Mouse (Mus musculus): Measurements from ENCODE around the gene Blm.
A peak's percentile ranks its signal among the peaks of the same experiment; 100 is the strongest.
"Not testable (repeated sequence)": the region's sequence is repeated elsewhere in the genome, so short reads cannot be mapped to it uniquely, and the experiment has no call there.

The Blm gene

GRCm38 (mm10) chr7:80531087-80531486 lies 3.8 kb downstream of the Blm start:
- DNase-seq, result no peak

- no peak for DNase-seq
Observed at GRCm38 (mm10) chr7:80530646-80531045, 4.3 kb downstream of the Blm start.

DNA sequence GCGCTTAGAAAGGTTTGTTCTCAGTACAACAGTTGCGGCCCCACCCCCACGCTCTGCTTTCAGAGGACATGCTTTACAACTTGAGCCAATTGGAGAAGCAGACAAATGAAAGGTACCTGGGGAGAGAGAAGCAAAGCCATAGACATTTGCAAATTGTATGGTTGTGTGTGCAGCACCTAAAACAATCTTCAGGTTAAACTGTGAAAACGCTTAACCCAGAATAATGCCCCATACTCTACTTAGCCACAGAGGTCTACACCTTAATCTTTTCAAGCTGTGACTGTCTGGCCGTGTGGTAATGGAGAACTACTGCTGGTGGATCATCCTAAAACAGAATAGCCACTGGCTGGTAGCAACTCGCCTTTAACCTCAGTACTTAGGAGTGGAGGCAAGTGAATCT lies 8.2 kb downstream of the Blm start:
- no peak for DNase-seq

GRCm38 (mm10) chr7:80512408-80513085 lies 22.4 kb downstream of the Blm start:
- no peak for DNase-seq

GRCm38 (mm10) chr7:80507697-80508096 lies 27.2 kb downstream of the Blm start:
- DNase-seq, result not testable (repeated sequence)

GRCm38 (mm10) chr7:80506007-80506406 lies 28.9 kb downstream of the Blm start:
- no peak for DNase-seq

- no peak for DNase-seq
Observed at GRCm38 (mm10) chr7:80504920-80505319, 30.0 kb downstream of the Blm start.

GRCm38 (mm10) chr7:80501006-80501405 lies 33.9 kb downstream of the Blm start:
- no peak for DNase-seq

DNA sequence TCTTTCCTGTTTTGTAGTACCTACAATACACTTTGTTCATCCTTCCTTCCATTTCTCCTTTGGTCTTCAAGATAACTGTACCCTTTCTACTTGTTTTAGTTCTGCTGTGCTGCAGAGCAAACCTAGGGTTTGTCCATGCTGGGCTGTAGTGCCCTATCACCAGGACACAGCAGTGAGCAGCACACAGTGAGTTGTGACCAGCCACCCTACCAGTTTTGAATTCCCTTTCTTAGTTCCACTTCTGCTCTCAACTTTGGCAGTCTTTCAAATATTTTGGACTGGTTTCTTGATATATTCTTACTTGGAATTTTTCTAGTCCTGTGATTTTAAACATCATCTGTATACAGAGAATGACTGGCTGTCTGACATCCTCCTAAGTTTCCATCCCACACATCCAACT lies 34.8 kb downstream of the Blm start:
- DNase-seq, result no peak

- no peak for DNase-seq
Observed at GRCm38 (mm10) chr7:80499190-80499962, 35.5 kb downstream of the Blm start.

- DNase-seq, result no peak
Observed at GRCm38 (mm10) chr7:80496656-80497055, 38.3 kb downstream of the Blm start.

GRCm38 (mm10) chr7:80495210-80495609 lies 39.7 kb downstream of the Blm start:
- no peak for DNase-seq

GRCm38 (mm10) chr7:80491995-80492394 lies 42.9 kb downstream of the Blm start:
- DNase-seq, result no peak

- DNase-seq, result no peak
Observed at GRCm38 (mm10) chr7:80491086-80491485, 43.8 kb downstream of the Blm start.

- DNase-seq, result no peak
Observed at GRCm38 (mm10) chr7:80490351-80490750, 44.6 kb downstream of the Blm start.

- DNase-seq, result no peak
Observed at GRCm38 (mm10) chr7:80489445-80489844, 45.5 kb downstream of the Blm start.

DNA sequence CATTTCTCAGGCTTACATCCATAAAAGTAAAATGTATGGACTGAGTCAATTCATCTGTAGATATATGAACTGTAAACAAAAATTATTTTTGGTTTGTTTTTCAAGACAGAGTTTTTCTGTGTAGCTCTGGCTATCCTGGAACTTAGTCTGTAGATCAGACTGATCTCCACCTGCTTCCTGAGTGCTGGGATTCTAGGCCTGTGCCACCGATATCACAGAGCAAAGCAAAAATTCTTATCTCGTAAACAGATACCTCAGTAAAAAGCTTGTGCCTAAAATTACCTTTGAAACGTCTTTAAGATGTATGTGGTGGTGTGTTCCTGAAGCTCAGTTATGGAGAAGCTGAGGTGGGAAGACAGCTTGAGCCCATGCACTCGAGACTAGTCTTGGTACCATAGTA lies 47.7 kb downstream of the Blm start:
- DNase-seq, result no peak

DNA sequence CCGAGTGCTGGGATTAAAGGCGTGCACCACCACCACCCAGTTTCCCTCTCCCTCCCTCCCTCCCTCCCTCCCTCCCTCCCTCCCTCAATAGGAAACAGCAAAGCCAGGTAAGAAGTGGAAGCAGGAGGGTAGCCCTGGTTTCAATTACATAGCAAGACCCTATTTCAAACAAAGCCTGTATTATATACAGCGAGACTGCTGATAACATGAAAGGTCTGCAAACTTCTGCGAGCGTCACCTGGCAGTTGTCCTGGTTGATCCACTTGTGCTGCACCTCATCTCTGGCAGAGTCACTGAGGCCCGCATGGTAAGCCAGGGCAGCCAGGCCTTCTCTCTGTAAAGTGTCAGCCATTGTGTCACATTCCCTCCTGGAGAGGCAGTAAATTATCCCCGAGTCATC lies 54.8 kb downstream of the Blm start:
- no peak for DNase-seq

DNA sequence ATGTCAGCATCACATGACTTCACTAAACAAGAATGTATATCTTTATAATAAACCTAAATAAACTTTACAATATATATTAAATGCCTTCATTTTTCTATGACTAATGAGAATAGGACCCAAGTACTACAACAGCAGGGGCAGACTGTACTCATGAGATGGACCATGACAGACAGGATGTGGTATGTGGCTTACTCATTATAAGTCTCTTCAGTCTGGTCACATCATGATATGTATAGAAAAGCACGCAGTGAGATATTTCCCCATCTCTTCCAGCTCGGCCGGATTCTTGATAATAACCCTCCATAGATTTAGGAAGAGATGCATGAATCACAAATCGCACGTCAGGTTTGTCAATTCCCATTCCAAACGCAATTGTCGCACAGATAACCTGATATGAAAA lies 61.1 kb downstream of the Blm start:
- DNase-seq, result no peak

DNA sequence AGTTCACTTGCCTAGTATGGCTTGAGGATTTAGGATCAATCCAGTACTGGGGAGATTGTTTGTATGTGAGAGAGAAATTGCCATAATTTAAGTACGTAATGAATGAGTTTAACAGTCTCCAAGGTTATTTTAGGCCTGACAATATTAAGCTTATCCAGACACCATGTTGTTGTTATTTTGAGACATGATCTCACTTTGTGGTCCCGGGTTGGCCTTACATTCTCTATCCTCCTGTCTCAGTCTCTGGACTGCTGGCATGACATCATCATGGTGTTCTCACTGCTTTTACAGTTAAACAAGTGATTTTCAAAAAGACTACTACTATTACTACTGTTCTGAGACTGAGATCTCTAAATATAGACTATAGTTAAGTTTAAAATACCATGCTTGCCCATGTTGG lies 66.1 kb downstream of the Blm start:
- no peak for DNase-seq

DNA sequence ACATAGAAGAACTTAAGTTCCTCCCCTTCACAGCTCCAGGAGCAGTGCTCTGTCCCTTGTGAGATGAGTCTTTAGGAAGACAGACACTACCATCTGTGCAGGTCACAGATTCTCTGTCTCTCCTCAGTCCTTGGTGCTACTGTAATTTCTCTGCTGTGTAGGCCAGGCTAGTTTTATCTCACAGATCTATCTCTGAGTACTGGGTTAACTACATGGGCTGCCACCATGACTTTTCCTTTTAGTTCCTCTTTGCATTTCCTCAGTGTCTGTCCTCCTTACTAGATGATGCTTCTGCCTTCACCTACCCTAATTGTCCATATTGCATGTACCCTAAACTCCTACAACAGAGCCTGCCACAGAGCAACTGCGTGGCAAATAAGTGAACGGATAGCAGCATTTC lies 67.6 kb downstream of the Blm start:
- DNase-seq, result no peak

DNA sequence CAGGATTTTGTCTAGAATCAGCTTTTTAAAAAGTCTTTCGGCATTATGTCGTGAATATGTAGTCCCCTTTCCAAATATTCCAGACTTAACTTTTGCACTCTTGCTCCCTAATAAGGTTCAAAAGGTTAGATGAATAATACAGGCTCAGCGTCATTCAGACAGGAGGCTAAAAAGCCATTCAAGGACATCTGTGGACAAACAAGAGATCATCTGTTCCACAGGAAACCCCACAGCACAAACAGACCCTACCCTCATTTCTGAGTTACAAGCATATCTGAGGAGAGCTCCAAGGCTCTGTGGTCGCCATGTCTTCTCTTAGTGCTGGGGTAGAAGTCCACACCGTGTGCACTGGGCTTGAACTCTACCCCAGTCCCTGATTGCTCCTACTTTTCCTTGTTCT lies 70.1 kb downstream of the Blm start:
- no peak for DNase-seq

- DNase-seq, result no peak
Observed at GRCm38 (mm10) chr7:80461891-80462290, 73.0 kb downstream of the Blm start.

DNA sequence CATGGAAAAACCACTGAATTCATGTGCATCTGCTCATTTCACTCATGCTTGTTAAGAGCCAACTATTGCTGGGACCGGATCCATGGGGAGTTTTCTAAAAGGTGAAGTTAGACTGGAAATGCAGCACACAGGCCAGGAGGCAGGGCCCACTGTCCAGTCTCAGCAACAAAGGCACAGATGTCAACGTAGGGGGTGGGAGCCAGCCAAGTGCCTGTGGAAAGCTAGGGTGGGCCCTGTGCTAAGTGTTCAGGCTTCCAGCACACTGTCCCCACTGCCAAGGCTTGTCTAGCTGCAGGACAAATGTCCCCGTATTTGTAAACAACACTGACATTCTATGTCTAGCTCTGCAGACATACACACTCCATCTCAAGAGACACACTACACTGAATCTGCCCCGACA lies 74.0 kb downstream of the Blm start:
- DNase-seq, result no peak

- peak in 1 of 2 experiments; percentile 31 for DNase-seq
Observed at GRCm38 (mm10) chr7:80460199-80460598, 74.7 kb downstream of the Blm start.
